Mouse (Mus musculus) myocyte (in vitro differentiated cells): ENCODE data around the gene Gnas.

Experiments
- POLR2A ChIP-seq: IDR thresholded peaks from one replicate; pipeline ENCODE4 v1.6.1; 2011; ENCODE audit warnings: low read depth, mild to moderate bottlenecking, control low read depth, moderate library complexity; ENCODE audit not compliant: insufficient read length
- TCF12 ChIP-seq: IDR thresholded peaks from one replicate; pipeline ENCODE4 v1.6.1; 2011; ENCODE audit warnings: mild to moderate bottlenecking, control low read depth; ENCODE audit not compliant: poor library complexity, insufficient read depth, severe bottlenecking
- TCF3 ChIP-seq: IDR thresholded peaks from one replicate; pipeline ENCODE4 v1.6.1; 2011; ENCODE audit warnings: low read depth, control low read depth; ENCODE audit not compliant: insufficient read length

- TF ChIP-seq TCF12 = no peak
- no peak for TF ChIP-seq TCF3
- no peak for TF ChIP-seq POLR2A
Observed at GRCm38 (mm10) chr2:174316661-174317060, 32.5 kb downstream of the Gnas start.
